Mouse (Mus musculus) forebrain, embryonic 10.5 days (tissue): ENCODE data around the gene Rac3. TPM values are rescaled to one million over a fixed set of nuclear protein-coding genes. Genes with fewer than 3 reads are reported as not detected.

Source experiments
- polyA plus RNA-seq: library from polyadenylated mRNA; unstranded; fragments of >200 nt; fragmentation: Nextera tagmentation; extraction: Ambion mirVana; gene quantifications from 2 replicates; pipeline ENCODE4 v1.2.1, GENCODE M21; 2016

Gene Rac3
- polyA plus RNA-seq, 1 experiment from 2014 or later = 28.4 TPM

Other genes starting within 250 kb of the Rac3 start
- gene Mrpl12, start 236.9 kb upstream of the Rac3 start, polyA plus RNA-seq = 211 and 215 TPM in 2 replicates
- 69.3 and 71.6 TPM in 2 replicates for gene Slc25a10, start 229.6 kb upstream of the Rac3 start, polyA plus RNA-seq
- gene Gcgr, start 190.8 kb upstream of the Rac3 start, polyA plus RNA-seq = 0.07 and 0.16 TPM in 2 replicates
- gene Mcrip1, start 171.7 kb upstream of the Rac3 start, polyA plus RNA-seq = 205 and 212 TPM in 2 replicates
- not detected in 2 replicates for gene Ppp1r27, start 170.3 kb upstream of the Rac3 start, polyA plus RNA-seq
- 485 and 533 TPM in 2 replicates for gene P4hb, start 148.2 kb upstream of the Rac3 start, polyA plus RNA-seq
- gene Arhgdia, start 139.8 kb upstream of the Rac3 start, polyA plus RNA-seq = 744 and 753 TPM in 2 replicates
- 618 and 646 TPM in 2 replicates for gene Alyref, start 123.1 kb upstream of the Rac3 start, polyA plus RNA-seq
- 218 and 228 TPM in 2 replicates for gene Anapc11, start 123.0 kb upstream of the Rac3 start, polyA plus RNA-seq
- gene Npb, start 113.0 kb upstream of the Rac3 start, polyA plus RNA-seq = 0.44 TPM in 1 of 2 replicates, not detected in the other
- 145 and 148 TPM in 2 replicates for gene Pcyt2, start 103.5 kb upstream of the Rac3 start, polyA plus RNA-seq
- 30.1 and 32.8 TPM in 2 replicates for gene Sirt7, start 96.2 kb upstream of the Rac3 start, polyA plus RNA-seq
- 20.2 and 22.7 TPM in 2 replicates for gene Mafg, start 87.9 kb upstream of the Rac3 start, polyA plus RNA-seq
- gene Pycr1, start 77.7 kb upstream of the Rac3 start, polyA plus RNA-seq = 37.5 and 40.5 TPM in 2 replicates
- not detected in 2 replicates for gene Myadml2, start 73.3 kb upstream of the Rac3 start, polyA plus RNA-seq
- gene Notum, start 60.3 kb upstream of the Rac3 start, polyA plus RNA-seq = 0.57 and 0.75 TPM in 2 replicates
- gene Aspscr1, start 48.5 kb upstream of the Rac3 start, polyA plus RNA-seq = 134 and 142 TPM in 2 replicates
- gene Cenpx, start 7.7 kb upstream of the Rac3 start, polyA plus RNA-seq = 118 and 133 TPM in 2 replicates
- gene Lrrc45, start 7.5 kb upstream of the Rac3 start, polyA plus RNA-seq = 51.9 and 59.2 TPM in 2 replicates
- gene Dcxr, start 5.8 kb downstream of the Rac3 start, polyA plus RNA-seq = 13.3 and 14.8 TPM in 2 replicates
- gene Cbr2, start 10.6 kb downstream of the Rac3 start, polyA plus RNA-seq = 1.1 and 1.3 TPM in 2 replicates
- 12.3 and 14.2 TPM in 2 replicates for gene Hmga1b, start 41.3 kb downstream of the Rac3 start, polyA plus RNA-seq
- 39.1 and 43.3 TPM in 2 replicates for gene Rfng, start 62.7 kb downstream of the Rac3 start, polyA plus RNA-seq
- gene Gps1, start 62.8 kb downstream of the Rac3 start, polyA plus RNA-seq = 281 and 283 TPM in 2 replicates
- 110 and 111 TPM in 2 replicates for gene Dus1l, start 74.9 kb downstream of the Rac3 start, polyA plus RNA-seq
- 134 and 144 TPM in 2 replicates for gene Fasn, start 103.1 kb downstream of the Rac3 start, polyA plus RNA-seq
- 7.9 and 8.6 TPM in 2 replicates for gene Ccdc57, start 211.4 kb downstream of the Rac3 start, polyA plus RNA-seq
- gene Slc16a3, start 227.0 kb downstream of the Rac3 start, polyA plus RNA-seq = 147 and 194 TPM in 2 replicates